Mouse (Mus musculus) CD8-positive naive resting alpha-beta T cell, adult 2 months (primary cell): ENCODE data around the gene Exoc4.

ENCODE experiments used
- DNase-seq, 2 experiments: peaks; one replicate each; pipeline ENCODE4 v3.0.0; 2022; ENCODE audit warnings: low read depth in 2 of 2, low spot score in 2 of 2

Gene Exoc4

DNA sequence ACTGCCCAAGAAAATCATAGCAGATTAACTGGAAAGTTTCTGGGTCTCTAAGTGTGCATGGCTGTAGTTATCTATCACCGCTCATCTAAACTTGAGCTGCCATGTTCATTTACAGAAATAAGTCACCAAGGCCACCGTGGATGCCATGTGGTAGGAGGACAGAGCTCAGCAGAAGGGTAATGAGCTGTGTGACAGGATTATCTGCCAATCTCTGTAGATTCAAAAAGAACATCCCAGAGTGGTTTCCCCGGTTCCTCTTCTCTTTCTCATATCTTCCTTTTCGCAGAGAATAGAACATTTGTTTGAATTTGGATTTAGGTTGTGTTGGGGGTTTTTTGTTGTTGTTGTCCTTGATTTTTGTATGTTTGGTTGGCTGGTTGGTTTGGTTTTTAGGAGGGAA is 676.0 kb downstream of the Exoc4 start:
- DNase-seq, result no peak

DNA sequence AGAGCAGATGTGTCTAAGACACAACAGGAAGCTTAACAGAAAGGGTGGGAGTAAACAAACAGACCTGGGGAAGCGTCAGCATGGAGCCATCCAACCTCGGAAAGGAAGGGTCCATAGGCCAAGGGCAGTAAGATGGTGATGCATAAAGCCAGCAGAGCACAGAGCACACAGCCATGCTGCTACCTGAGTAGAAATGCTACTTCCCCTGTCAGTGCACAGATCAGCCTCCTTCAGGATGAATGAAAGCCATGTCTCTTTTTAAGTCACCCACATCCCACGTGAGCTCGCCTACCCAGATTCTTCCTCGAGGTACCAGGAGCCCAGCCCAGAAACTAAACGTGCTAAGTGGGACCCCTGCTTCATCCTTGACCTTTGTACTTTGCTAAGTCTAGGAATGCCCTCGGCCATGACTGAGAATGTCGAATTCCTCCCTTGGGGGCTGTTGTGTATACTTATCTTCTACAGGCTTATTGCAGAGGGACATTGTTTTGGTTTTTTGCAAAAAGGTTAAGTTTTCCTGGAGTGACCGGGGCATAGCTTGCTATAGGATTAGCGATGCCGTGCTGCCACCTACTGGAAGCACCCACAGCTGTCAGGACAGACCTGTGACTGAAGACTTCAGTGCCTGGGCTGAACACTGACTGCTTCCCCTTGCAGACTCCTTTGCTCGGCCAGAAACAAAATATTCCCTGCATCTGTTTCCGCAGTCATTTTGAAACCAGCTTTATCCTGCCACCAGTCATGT is 680.6 kb downstream of the Exoc4 start:
- DNase-seq, result peak; percentile 9 to 12

DNA sequence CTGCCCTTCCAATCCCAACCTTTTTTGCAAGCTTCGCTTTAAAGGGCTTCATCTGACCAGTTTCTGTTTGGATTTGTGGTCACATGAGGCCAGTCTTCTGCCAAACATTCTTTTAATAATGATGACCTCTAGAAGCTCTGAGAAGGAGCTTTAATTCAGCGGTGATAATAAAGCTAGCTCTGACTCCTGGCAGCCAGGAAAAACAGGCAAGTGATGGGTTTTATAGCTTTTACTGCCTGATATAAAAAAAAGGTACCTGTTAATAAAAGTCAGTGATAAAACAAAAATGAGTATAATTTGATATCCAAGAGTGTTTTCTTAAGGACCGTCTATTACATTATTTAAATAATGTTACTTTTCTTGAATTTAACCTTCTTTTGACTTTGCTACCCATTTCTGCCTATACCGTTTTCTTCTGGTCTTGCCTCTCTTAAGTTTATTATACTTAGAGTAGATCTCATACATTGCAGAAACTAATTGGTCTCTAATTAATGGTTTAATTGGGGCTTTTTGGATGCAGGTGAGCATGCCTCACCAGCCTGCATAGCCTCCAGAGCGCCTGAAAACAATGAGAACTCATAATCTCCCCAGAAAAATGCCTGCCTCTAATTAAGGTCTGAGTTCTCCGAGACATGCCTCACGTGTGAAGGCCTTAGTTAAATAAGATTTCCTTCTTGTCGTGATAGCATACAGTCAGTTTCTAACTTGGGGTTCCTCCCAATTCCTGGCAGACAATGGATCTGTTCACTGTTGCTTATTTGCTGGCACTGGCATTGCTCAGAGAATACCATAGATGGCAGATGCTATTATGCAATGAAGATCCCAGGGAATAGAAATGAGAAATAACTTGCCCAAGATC is 681.4 kb downstream of the Exoc4 start:
- no peak for DNase-seq

DNA sequence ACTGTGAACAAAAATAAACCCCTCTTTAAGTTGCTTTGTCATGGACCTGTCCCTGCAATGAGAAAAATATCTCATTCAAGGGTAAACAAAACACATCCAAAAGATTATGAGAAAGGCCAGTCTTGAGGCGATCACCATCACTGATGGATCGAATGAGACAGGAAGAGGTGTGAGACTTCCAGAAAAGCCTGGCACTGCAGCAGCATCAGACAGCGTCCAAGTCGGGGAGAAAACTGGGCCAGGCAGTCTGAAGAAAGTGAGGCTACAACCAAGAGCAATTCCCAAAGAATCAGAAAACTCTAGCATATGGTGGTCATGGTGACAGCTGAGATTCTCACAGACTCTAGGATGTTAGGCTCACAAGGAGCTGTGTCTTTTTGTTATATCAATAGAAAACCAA is 689.0 kb downstream of the Exoc4 start:
- no peak for DNase-seq

DNA sequence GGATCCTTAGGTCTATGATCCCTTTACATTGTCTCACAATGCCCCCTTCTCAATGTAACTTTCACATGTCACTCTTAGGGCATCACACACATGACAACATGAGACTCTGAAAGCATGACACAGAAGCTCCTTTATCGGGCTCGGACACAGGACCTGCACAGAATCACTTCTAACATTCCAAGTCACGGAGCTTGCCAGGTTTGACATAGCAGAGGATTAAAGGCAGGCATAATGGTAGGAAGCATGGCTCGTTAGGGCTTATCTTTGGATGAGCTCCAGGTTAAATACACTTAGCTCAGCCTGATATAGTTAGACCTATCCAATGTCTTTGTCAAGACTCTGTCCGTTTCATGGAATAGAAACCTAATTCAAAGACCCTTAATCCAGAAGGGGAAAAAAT is 690.3 kb downstream of the Exoc4 start:
- DNase-seq, result no peak

DNA sequence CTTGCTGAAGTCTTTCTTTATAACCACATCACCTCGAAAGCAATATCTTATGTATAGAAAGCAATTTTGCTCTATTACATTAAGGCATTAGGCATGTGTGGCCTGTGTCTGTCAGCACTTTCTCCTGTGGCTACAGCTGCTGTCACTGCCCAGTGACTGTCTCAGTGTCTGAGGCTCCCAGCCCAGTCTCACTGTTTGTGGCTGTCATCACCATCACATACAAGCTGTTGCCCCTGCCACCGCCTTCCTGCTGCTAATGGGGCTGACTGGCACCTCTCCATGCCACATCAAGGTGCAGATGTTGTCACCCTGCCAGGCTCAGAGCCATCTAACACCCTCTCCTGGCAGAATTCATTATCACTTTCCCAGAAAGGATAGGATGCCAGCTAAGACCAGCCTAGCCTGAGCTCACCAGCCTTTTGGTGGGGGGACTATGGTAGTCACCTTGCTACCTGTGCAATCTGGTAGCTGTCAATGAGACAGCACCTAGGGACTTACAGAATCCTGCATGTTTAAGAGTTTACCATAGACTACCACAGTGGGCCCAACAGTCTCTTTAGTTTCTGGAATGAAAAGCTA is 698.1 kb downstream of the Exoc4 start:
- DNase-seq, result no peak

DNA sequence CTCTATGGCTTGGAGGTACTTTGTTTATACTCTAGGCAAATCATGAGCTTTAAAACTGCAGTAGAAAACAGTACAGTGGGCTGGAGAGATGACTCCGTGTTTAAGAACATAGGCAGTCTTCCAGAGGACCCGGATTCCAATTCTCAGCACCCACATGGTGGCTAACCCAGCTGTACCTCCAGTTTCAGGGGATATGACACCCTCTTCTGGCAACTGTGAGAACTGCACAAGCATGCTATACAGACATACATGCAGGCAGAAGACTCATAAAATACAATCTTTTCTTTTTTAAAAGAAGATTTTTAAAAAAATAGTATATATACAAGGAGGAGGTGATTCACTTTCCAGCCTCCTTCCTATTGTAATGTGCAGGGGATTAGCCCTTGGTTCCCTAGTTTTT is 701.2 kb downstream of the Exoc4 start:
- no peak for DNase-seq

DNA sequence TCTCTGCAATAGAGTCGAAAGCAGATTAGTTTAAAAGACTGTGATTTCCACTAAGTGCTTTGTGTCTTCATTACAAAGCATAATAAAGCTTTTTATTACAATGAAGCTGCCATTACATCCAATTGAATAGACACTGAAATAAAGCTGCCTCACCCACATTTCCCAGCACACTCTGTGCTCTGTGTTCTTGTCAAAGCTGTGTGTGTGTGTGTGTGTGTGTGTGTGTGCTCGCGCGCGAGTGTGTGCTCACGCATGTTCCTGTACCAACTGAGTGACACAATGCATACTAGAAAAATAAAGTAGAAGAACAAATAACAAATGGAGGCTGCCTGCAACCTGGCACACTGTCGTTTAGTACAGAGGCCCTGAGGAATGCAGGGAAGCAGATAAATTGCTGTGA is 706.6 kb downstream of the Exoc4 start:
- DNase-seq, result no peak

DNA sequence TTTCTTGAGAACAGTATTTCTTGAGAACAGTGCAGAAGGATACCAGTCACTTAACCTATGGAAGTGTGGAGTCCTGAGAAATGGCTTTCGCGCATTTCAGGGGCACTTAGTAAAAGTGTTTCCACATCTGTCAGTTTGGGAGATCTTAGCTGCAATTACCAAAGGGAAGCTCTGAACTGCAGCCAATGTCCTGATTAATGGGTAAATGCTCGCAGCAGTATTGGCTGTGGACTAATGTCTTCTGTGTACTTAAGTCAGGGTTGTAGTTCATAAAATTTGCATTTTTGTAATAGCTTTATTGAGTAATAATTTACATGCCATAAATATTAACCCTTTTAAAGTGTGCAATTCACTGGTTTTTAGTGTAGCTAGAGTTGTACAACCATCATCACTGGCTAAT is 709.4 kb downstream of the Exoc4 start:
- DNase-seq, result no peak

DNA sequence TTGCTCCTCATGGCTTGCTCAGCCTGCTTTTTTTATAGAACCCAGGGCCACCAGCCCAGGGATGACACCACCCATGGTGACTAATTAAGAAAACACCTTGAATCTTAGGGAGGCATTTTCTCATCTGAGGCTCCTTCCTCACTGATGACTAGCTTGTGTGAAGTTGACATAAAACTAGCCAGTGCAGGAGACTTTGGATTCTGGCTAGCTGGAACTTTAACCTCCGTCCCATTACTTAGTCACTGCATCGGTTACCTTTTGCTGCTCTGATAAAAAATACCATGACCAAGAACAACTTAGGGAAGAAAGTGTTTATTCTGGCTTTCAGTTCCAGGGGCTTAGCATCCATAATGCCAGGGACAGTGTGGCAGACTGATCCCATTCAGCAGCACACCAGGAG is 711.9 kb downstream of the Exoc4 start:
- DNase-seq, result no peak

DNA sequence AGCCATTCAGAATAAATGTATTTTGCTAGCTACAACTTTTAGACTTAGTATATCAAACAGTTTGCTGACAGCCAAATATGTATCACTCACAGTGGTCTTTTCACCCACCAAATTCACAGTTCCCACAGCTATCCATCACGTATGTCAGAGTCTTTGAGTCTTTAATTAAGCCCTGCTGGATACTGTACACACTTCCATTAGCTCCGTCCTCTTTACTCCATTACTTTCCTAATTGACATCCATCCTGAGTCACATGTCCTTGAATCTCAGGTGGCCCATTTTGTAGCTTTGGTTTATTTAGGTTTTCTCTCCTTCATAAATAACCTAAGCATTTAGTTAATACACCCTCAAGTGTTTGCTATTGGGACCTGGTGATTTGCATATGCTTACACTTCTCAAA is 714.2 kb downstream of the Exoc4 start:
- no peak for DNase-seq

DNA sequence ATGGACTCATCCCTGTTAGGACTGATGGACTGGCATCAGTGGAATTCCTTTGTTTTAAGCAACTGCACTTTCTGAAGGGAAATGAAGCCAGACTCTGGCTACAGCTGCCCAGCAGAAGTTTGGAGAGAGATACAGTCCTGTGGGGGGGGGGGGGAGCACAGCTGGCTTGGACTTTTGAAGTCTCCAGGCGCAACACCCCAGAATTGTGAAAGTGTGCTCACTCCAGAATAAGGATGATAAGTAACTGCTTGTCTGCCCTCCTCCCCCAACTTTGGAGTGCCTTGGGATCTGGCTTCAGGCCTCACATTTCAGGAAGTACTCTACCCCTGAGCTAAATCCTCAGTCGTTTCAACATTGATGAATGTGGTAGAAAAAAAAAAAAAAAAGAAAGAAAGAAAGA is 716.7 kb downstream of the Exoc4 start:
- DNase-seq, result no peak

DNA sequence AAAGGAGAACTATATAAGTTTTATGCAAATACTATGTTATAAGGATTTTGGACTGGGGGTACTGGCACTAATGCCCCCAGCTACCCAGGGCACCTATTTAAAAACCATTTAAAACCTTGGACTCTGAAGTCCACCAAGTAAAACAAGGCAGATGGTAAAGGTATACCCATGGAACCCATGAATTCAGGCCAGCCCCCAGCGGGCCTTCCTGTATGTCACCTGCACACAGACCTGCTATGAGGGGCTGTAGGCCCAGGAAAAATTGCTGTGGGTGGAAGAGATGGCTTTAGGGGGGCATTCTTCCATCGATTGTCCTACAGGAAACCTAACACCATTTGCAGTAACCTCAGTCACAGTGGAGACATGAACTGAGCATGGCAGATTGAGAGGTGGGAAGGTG is 719.9 kb downstream of the Exoc4 start:
- DNase-seq, result no peak

DNA sequence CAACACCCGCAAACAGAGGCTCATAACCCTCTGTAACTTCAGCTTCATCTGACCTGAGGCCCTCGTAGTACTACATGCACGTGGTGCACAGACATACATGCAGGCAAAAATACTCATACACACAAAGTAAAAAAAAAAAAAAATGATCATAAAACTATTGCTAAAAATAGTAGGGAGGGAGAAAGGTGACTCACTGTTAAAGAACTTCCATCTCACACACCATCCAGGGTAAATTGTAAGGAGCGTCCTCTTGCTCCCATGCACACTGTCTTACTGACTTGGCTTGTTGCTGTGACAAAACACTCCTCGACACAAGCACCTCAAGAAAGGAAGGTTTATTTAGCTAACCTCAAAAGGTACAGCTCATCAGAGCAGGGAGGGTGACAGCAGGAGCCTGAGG is 723.9 kb downstream of the Exoc4 start:
- no peak for DNase-seq

DNA sequence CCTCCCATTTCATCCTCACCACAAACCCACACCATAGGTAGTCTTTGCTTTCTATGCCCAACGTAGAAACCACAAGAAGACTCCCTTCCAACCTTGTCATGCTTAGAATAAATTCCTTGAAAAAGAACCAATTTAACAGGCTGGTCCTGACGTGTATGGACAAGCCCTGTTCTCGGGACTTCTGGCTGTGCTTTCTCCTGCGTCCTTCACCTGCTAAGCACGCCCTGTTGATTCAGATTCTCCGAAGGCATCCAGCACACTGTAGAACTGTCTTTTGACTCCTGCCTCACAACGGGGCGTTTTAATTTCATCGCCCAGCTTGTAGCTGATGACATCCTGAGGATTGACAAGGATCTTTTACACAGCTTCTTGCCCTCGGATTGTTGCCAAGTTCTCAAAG is 727.7 kb downstream of the Exoc4 start:
- DNase-seq, result no peak

DNA sequence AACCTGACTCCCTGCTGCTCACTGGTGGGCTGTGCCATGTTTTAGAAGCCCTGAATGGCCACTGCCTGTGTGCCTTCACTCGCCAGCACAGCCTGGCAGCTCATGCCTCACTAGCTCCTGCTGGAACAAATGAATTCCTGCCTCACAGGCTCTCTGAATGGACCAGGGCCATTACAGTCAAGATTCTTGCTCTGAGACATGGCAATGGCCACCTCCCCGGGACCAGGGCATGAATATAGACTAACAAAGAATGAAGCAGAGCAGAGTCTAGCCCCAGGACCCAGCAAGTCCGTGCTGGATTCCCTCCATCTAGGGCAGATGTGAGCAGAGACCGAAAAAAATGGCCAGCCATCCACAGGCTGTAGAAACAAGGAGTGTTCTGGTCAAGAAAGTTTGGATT is 728.6 kb downstream of the Exoc4 start:
- DNase-seq, result no peak

DNA sequence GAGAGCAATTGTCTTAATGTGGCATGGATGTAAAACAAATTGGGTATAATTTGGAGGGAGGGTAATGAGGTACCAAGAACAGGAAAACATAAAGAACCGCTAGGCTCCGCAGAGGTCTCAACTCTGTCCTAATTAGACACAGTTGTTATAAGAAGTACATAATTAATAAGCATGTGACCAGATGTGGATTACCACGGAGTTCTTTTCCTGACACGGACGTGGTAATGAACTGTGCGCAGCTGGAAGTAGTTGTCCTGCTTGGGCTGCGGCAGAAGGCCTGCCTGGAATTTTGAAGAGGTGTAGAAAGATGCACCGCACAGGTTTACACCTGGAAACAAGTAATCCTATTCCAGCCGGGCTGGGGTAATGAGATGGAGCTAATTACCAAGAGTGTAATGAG is 729.0 kb downstream of the Exoc4 start:
- DNase-seq, result no peak

DNA sequence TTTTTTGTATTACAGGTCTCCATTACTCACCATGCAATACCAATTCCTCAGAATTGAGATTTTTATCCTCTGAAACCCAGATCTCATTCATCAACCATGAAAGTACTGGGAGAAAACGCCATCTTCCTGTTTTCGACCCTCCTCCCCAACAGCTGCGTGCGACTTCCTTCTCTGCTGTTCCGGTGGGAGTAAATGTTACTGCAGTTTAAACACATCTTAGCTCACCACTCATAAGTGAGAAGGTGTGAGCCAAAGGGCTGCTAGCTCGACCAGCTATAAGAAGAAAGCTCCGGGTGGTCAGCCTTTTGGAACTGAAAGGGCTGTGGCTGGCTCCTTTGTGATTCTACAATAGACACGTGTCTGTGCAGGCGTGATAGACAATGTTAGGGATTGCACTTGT is 733.8 kb downstream of the Exoc4 start:
- DNase-seq, result no peak

DNA sequence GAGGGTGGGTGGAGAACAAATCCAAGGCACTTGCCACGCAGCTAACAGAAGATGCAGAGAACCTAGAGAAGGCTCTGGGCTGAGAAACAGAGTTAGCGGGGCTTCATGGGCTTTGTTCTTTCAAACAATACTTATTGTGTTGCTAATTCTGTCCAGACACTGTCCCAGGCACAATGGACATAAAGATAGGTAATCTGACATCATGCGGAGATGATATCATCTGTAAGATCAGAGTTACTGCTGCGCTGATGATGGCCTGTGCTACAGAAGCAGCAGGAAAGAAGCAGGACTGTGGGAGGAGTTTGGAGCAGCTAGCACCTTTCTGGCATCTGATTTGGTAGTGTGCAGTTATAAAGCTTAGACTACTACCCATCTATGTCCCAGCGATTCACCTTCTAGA is 738.2 kb downstream of the Exoc4 start:
- no peak for DNase-seq

DNA sequence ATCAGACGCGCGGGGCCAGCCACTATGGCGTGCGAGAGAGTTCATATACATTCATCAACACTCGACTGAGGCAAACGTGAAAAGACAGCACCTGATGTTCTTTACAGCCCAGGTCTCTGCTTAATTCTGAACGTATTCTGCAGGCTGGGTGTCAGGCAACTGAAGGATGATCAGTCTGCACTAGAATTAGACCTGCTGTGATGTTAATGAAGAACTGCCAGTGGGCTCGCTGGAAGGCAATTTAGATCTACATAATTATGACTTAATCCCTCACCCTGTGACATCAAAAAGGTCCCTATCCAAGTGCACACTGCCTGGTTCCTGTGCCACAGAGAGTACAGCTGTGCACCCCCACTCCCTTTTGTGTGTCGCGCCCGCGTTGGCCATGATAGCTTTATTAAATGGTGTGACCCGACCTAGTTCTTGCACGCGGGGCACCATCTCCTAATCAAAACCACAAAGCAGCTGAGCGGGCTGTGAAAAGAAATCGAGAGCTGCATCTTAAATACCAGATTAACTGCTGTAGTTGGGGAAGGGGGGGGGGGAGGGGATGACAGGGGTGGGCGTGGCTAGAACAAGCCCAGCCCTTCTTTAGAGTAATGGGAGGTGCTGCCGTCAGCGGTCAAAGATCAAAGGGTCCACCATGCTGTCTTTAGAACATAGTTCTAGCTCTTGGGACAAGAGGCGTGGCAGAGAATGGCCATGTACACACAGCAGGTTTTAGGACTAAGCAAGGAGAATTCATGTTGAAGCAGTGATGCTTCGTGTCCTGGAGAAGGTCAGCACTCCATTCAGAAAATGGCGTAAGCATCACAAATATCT is 743.5 kb downstream of the Exoc4 start:
- no peak for DNase-seq

DNA sequence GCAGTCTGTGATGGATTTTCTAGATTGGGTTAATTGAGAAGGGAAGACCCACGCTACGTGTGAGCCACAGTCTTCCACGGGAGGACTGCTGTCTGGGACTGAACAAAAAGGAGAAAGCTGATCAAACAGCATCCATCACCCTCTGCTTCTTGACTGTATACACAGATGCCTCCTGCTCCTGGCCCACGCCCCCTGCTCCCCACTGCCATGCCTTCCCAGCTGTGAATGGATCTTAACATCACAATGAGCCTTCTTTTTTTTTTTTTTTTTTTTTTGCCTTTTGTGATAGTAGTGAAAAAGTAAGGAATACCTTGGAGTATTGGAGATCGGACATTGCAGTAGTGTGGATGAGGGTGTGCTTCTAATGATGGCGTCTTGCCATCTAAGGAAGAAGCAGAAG is 745.0 kb downstream of the Exoc4 start:
- DNase-seq, result no peak

DNA sequence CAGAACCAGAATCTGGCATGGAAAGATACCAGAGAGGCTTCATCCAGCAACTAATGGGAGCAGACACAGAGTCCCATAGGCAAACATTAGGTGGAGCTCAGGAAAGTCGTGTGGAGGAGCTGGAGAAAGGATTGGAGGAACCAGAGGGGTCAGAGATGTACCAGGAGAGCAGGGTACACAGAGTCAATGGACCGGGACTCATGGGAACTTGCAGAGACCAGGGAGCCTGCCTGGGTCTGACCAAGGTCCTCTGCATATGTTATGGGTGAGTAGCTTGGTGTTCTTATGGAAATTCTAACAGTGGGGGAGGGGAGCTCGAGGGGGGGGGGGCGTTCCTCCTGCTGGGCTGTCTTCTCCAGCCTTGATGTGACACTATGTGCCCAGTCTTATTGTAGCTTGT is 749.7 kb downstream of the Exoc4 start:
- DNase-seq, result no peak
